Mouse (Mus musculus): ENCODE results near the gene Gm13090. TPM values are rescaled to one million over a fixed set of nuclear protein-coding genes. Genes with fewer than 3 reads are reported as not detected.

Gm13090 gene
- polyA plus RNA-seq, 1 experiment, result not detected

- 69% methylated on average over 4 of the region's 4 CpGs for WGBS
- peak overlapping the region; percentile 76; the same call in 1 of the 2 replicates for H3K27ac ChIP-seq (ENCODE audit: insufficient read depth, low read depth, low read length)
- H3K4me3 ChIP-seq (ENCODE audit: insufficient read depth, low read depth, low read length), result no peak overlapping the region
- TF ChIP-seq CTCF (IDR thresholded peaks at IDR 0.05; ENCODE audit: insufficient read depth, low read depth, low read length), result no peak
- no peak for TF ChIP-seq POLR2A (IDR thresholded peaks at IDR 0.05; ENCODE audit: insufficient read depth, low read depth, low read length)
- no peaks in the 10 kb centered on the region for H3K4me1 ChIP-seq (ENCODE audit: control insufficient read depth, insufficient read depth, low read length)
Measured at GRCm38 (mm10) chr4:151058634-151059033, 30.7 kb upstream of the Gm13090 start.

GRCm38 (mm10) chr4:151059566-151059965, 29.8 kb upstream of the Gm13090 start:
- H3K4me1 ChIP-seq (ENCODE audit: control insufficient read depth, insufficient read depth, low read length), result no peaks in the 10 kb centered on the region
- no peak for TF ChIP-seq POLR2A (IDR thresholded peaks at IDR 0.05; ENCODE audit: insufficient read depth, low read depth, low read length)
- TF ChIP-seq CTCF (IDR thresholded peaks at IDR 0.05; ENCODE audit: insufficient read depth, low read depth, low read length), result no peak
- H3K4me3 ChIP-seq (ENCODE audit: insufficient read depth, low read depth, low read length), result no peak overlapping the region
- no peak overlapping the region for H3K27ac ChIP-seq (ENCODE audit: insufficient read depth, low read depth, low read length)
- 62% methylated on average over 4 of the region's 4 CpGs for WGBS

GRCm38 (mm10) chr4:151068751-151069150, 20.6 kb upstream of the Gm13090 start:
- no peak overlapping the region for H3K27ac ChIP-seq (ENCODE audit: insufficient read depth, low read depth, low read length)
- no peak overlapping the region for H3K4me3 ChIP-seq (ENCODE audit: insufficient read depth, low read depth, low read length)
- 23% methylated on average over 4 of the region's 4 CpGs for WGBS
- TF ChIP-seq POLR2A (IDR thresholded peaks at IDR 0.05; ENCODE audit: insufficient read depth, low read depth, low read length) (no peak), CTCF (IDR thresholded peaks at IDR 0.05; ENCODE audit: insufficient read depth, low read depth, low read length) (no peak)
- H3K4me1 ChIP-seq (ENCODE audit: control insufficient read depth, insufficient read depth, low read length), result peaks cover 2% of the 10 kb centered on the region

- Histone ChIP-seq H3K4me1 (ENCODE audit: control insufficient read depth, insufficient read depth, low read length) (peaks cover 4% of the 10 kb centered on the region), H3K4me3 (ENCODE audit: insufficient read depth, low read depth, low read length) (no peak overlapping the region), H3K27ac (ENCODE audit: insufficient read depth, low read depth, low read length) (no peak overlapping the region)
- WGBS, result 83% methylated on average over 7 of the region's 7 CpGs
- TF ChIP-seq POLR2A (IDR thresholded peaks at IDR 0.05; ENCODE audit: insufficient read depth, low read depth, low read length), result no peak
- no peak for TF ChIP-seq CTCF (IDR thresholded peaks at IDR 0.05; ENCODE audit: insufficient read depth, low read depth, low read length)
Measured at GRCm38 (mm10) chr4:151070962-151071361, 18.4 kb upstream of the Gm13090 start.

- no peak overlapping the region for H3K4me3 ChIP-seq (ENCODE audit: insufficient read depth, low read depth, low read length)
- H3K4me1 ChIP-seq (ENCODE audit: control insufficient read depth, insufficient read depth, low read length), result peaks cover 4% of the 10 kb centered on the region
- no peak overlapping the region for H3K27ac ChIP-seq (ENCODE audit: insufficient read depth, low read depth, low read length)
- WGBS, result 38% methylated on average over 13 of the region's 13 CpGs
- 0 out of 2 replicates have a peak, but pooled peaks have one; percentile 5 for TF ChIP-seq CTCF (IDR thresholded peaks at IDR 0.05; ENCODE audit: insufficient read depth, low read depth, low read length)
- no peak for TF ChIP-seq POLR2A (IDR thresholded peaks at IDR 0.05; ENCODE audit: insufficient read depth, low read depth, low read length)
Measured at GRCm38 (mm10) chr4:151073108-151073744, 16.1 kb upstream of the Gm13090 start.

- peaks cover 4% of the 10 kb centered on the region for H3K4me1 ChIP-seq (ENCODE audit: control insufficient read depth, insufficient read depth, low read length)
- H3K27ac ChIP-seq (ENCODE audit: insufficient read depth, low read depth, low read length), result no peak overlapping the region
- TF ChIP-seq POLR2A (IDR thresholded peaks at IDR 0.05; ENCODE audit: insufficient read depth, low read depth, low read length) (no peak), CTCF (IDR thresholded peaks at IDR 0.05; ENCODE audit: insufficient read depth, low read depth, low read length) (no peak)
- 91% methylated on average over 15 of the region's 15 CpGs for WGBS
- no peak overlapping the region for H3K4me3 ChIP-seq (ENCODE audit: insufficient read depth, low read depth, low read length)
Measured at GRCm38 (mm10) chr4:151074817-151075216, 14.6 kb upstream of the Gm13090 start.

GRCm38 (mm10) chr4:151081355-151081754, 8.0 kb upstream of the Gm13090 start:
- WGBS, result 79% methylated on average over 2 of the region's 2 CpGs
- Histone ChIP-seq H3K4me1 (ENCODE audit: control insufficient read depth, insufficient read depth, low read length) (peaks cover 23% of the 10 kb centered on the region), H3K4me3 (ENCODE audit: insufficient read depth, low read depth, low read length) (no peak overlapping the region), H3K27ac (ENCODE audit: insufficient read depth, low read depth, low read length) (no peak overlapping the region)
- TF ChIP-seq CTCF (IDR thresholded peaks at IDR 0.05; ENCODE audit: insufficient read depth, low read depth, low read length) (no peak), POLR2A (IDR thresholded peaks at IDR 0.05; ENCODE audit: insufficient read depth, low read depth, low read length) (no peak)

- Histone ChIP-seq H3K27ac (ENCODE audit: insufficient read depth, low read depth, low read length) (no peak overlapping the region), H3K4me3 (ENCODE audit: insufficient read depth, low read depth, low read length) (no peak overlapping the region), H3K4me1 (ENCODE audit: control insufficient read depth, insufficient read depth, low read length) (peaks cover 25% of the 10 kb centered on the region)
- no peak for TF ChIP-seq POLR2A (IDR thresholded peaks at IDR 0.05; ENCODE audit: insufficient read depth, low read depth, low read length)
- no peak for TF ChIP-seq CTCF (IDR thresholded peaks at IDR 0.05; ENCODE audit: insufficient read depth, low read depth, low read length)
- 37% methylated on average over 13 of the region's 13 CpGs for WGBS
Measured at GRCm38 (mm10) chr4:151081977-151082376, 7.4 kb upstream of the Gm13090 start.

GRCm38 (mm10) chr4:151083027-151083426, 6.3 kb upstream of the Gm13090 start:
- TF ChIP-seq POLR2A (IDR thresholded peaks at IDR 0.05; ENCODE audit: insufficient read depth, low read depth, low read length) (no peak), CTCF (IDR thresholded peaks at IDR 0.05; ENCODE audit: insufficient read depth, low read depth, low read length) (no peak)
- peaks cover 25% of the 10 kb centered on the region for H3K4me1 ChIP-seq (ENCODE audit: control insufficient read depth, insufficient read depth, low read length)
- no peak overlapping the region for H3K4me3 ChIP-seq (ENCODE audit: insufficient read depth, low read depth, low read length)
- WGBS, result 35% methylated on average over 5 of the region's 5 CpGs
- H3K27ac ChIP-seq (ENCODE audit: insufficient read depth, low read depth, low read length), result peak overlapping the region; percentile 46
